Mouse (Mus musculus) gastrocnemius, adult 2 months (tissue): ENCODE data around the gene Tarbp2. TPM values are rescaled to one million over a fixed set of nuclear protein-coding genes. Genes with fewer than 3 reads are reported as not detected.

Experiments used
- DNase-seq: peaks from one replicate; pipeline ENCODE4 v3.0.0; 2022
- H3K27ac ChIP-seq: fragments of 200-600 bp; 2 replicates; pipeline ENCODE4 v1.8.1; 2022; ENCODE audit warnings: mild to moderate bottlenecking
- H3K4me3 ChIP-seq: fragments of 200-600 bp; 2 replicates; pipeline ENCODE4 v1.8.1; 2022; ENCODE audit warnings: mild to moderate bottlenecking, moderate library complexity
- CTCF ChIP-seq: fragments of 200-600 bp; IDR thresholded peaks from 2 replicates; pipeline ENCODE4 v1.8.1; 2022; ENCODE audit warnings: antibody characterized with exemption, mild to moderate bottlenecking, moderate library complexity
- intact Hi-C: fragments of 180-260 bp; cut with DNase I; formaldehyde crosslinking; loops from one replicate; pipeline ENCODE4 v1.15.1; 2025
- long read RNA-seq, 2 experiments: library from polyadenylated mRNA; stranded (forward); transcript quantifications; one replicate each; pipeline ENCODE4 v2.0.0; 2021
- total RNA-seq, 2 experiments: library from RNA; stranded (reverse); gene quantifications; 2 replicates each; pipeline ENCODE4 v1.2.3; 2021

Gene Tarbp2
- total RNA-seq = 10 to 100 TPM; 33.0 to 37.0 TPM
- long read RNA-seq, experiment 1, transcript Tarbp2-201 (9 exons, 1,523 nt) = major isoform, 23 of 44 reads
- long read RNA-seq, experiment 1, partial matches to known transcripts = 4 of 44 reads
- long read RNA-seq, experiment 1, other reads (novel, unspliced or antisense) = 13 of 44 reads
- long read RNA-seq, experiment 2, transcript Tarbp2-201 (9 exons, 1,523 nt) = major isoform, 26 of 56 reads
- long read RNA-seq, experiment 2, partial matches to known transcripts = 13 of 56 reads
- long read RNA-seq, experiment 2, other reads (novel, unspliced or antisense) = 15 of 56 reads

GRCm38 (mm10) chr15:102517976-102518858 is at the start of gene Tarbp2:
TSS of gene Tarbp2 (plus strand) at chr15:102518192.
- no peak for TF ChIP-seq CTCF
- intact Hi-C loops = loop anchor here (5.0 kb wide), 1 partner anchor 46 kb away; the partner anchor contains the start of gene Pcbp2
- DNase-seq = peak; percentile 100
- H3K4me3 ChIP-seq = peak within 1 kb of the TSS; percentile 84
- H3K27ac ChIP-seq = peak within 1 kb of the TSS; percentile 99

GRCm38 (mm10) chr15:102468675-102469370 is 49.2 kb upstream of the Tarbp2 start:
- no peak for TF ChIP-seq CTCF
- no peak overlapping the region for H3K27ac ChIP-seq
- intact Hi-C loops = no loop called here
- no peak for DNase-seq
- H3K4me3 ChIP-seq = no peak overlapping the region

GRCm38 (mm10) chr15:102470183-102470604 is 47.8 kb upstream of the Tarbp2 start, which contains the start of gene Pcbp2:
TSS of gene Pcbp2 (plus strand) at chr15:102470539.
- H3K4me3 ChIP-seq = peak within 1 kb of the TSS; percentile 97
- peak within 1 kb of the TSS; percentile 95 for H3K27ac ChIP-seq
- intact Hi-C loops = loop anchor here (5.0 kb wide), 1 partner anchor 47 kb away; the partner anchor contains the start of genes Map3k12 and Tarbp2
- peak; percentile 95; the same call in 1 of the 2 replicates for TF ChIP-seq CTCF
- DNase-seq = peak; percentile 98

- peak overlapping the region; percentile 95 for H3K27ac ChIP-seq
- peak; percentile 37 for TF ChIP-seq CTCF
- H3K4me3 ChIP-seq = peak overlapping the region; percentile 97
- intact Hi-C loops = loop anchor here (5.0 kb wide), 1 partner anchor 47 kb away; the partner anchor contains the start of genes Map3k12 and Tarbp2
- DNase-seq = peak; percentile 93
Observed at GRCm38 (mm10) chr15:102470605-102471294, 47.2 kb upstream of the Tarbp2 start.

GRCm38 (mm10) chr15:102471295-102471645 is 46.7 kb upstream of the Tarbp2 start:
- TF ChIP-seq CTCF = no peak
- DNase-seq = no peak
- peak overlapping the region; percentile 97 for H3K4me3 ChIP-seq
- intact Hi-C loops = loop anchor here (5.0 kb wide), 1 partner anchor 46 kb away; the partner anchor contains the start of genes Map3k12 and Tarbp2
- H3K27ac ChIP-seq = peak overlapping the region; percentile 95

GRCm38 (mm10) chr15:102471727-102472126 is 46.3 kb upstream of the Tarbp2 start:
- Histone ChIP-seq H3K27ac (peak overlapping the region; percentile 95), H3K4me3 (peak overlapping the region; percentile 97)
- TF ChIP-seq CTCF = no peak
- intact Hi-C loops = loop anchor here (5.0 kb wide), 1 partner anchor 46 kb away; the partner anchor contains the start of genes Map3k12 and Tarbp2
- DNase-seq = no peak

- peak overlapping the region; percentile 97 for H3K4me3 ChIP-seq
- intact Hi-C loops = loop anchor here (5.0 kb wide), 1 partner anchor 44 kb away; the partner anchor contains the start of genes Map3k12 and Tarbp2
Observed at GRCm38 (mm10) chr15:102473246-102473645, 44.7 kb upstream of the Tarbp2 start.

GRCm38 (mm10) chr15:102474520-102474919 is 43.5 kb upstream of the Tarbp2 start:
- H3K27ac ChIP-seq = no peak overlapping the region
- intact Hi-C loops = loop anchor here (5.0 kb wide), 1 partner anchor 43 kb away; the partner anchor contains the start of genes Map3k12 and Tarbp2
- no peak for TF ChIP-seq CTCF
- DNase-seq = no peak
- no peak overlapping the region; the same call in 1 of the 2 replicates for H3K4me3 ChIP-seq

More at GRCm38 (mm10) chr15:102473246-102473645, 44.7 kb upstream of the Tarbp2 start:
- no peak for TF ChIP-seq CTCF
- peak overlapping the region; percentile 95 for H3K27ac ChIP-seq
- DNase-seq = no peak

GRCm38 (mm10) chr15:102483136-102483535 is 34.9 kb upstream of the Tarbp2 start:
- no peak overlapping the region for H3K27ac ChIP-seq
- DNase-seq = no peak
- no peak for TF ChIP-seq CTCF
- intact Hi-C loops = no loop called here
- no peak overlapping the region for H3K4me3 ChIP-seq

- Histone ChIP-seq H3K4me3 (no peak overlapping the region), H3K27ac (no peak overlapping the region)
- intact Hi-C loops = loop anchor here (2.0 kb wide), 1 partner anchor 15 kb away; no protein-coding TSS in a partner anchor
- DNase-seq = no peak
- no peak for TF ChIP-seq CTCF
Observed at GRCm38 (mm10) chr15:102485853-102486252, 32.1 kb upstream of the Tarbp2 start.

- TF ChIP-seq CTCF = no peak
- intact Hi-C loops = no loop called here
- H3K4me3 ChIP-seq = no peak overlapping the region
- no peak overlapping the region for H3K27ac ChIP-seq
- DNase-seq = no peak
Observed at GRCm38 (mm10) chr15:102487664-102488063, 30.3 kb upstream of the Tarbp2 start.
